Mouse (Mus musculus) C2C12 (cell line): ENCODE measurements at regions not wholly inside any gene's neighbourhood (a gene's known extent, or its start where the extent isn't known, plus 50 kb on each side); places are given as distances from the start of the nearest gene placed in this dataset.

Experiments used
- CTCF ChIP-seq: IDR thresholded peaks from one replicate; pipeline ENCODE4 v1.5.1; 2011; ENCODE audit not compliant: control insufficient read depth, insufficient read depth, insufficient read length
- MAX ChIP-seq: IDR thresholded peaks from one replicate; pipeline ENCODE4 v1.6.1; 2011; ENCODE audit warnings: mild to moderate bottlenecking, control low read depth

DNA sequence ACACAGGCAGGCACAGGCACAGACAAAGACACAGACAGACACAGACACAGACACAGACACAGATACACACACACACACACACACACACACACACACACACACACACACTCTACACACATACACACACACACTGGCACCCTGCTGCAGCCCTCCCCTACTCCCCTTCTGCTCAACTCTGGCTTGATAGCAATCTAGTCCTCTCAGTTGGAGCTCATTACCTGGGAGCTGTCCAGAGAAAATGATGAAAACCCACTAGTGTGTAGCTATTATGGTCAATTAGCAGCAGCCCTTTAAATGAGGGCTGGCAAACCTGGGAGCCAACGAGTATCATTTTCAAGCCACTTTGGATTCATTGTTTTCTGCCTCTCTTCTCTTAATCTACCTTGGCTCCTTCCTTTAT is 157.8 kb downstream of the C1d start:
- TF ChIP-seq MAX (no peak), CTCF (no peak)
